Comparison of ENCODE assay signal across 24 mouse cellular contexts in genomic region chr12:108810309-108810708, GRCm38 (mm10). TPM values are rescaled to one million over a fixed set of nuclear protein-coding genes. Genes with fewer than 3 reads are reported as not detected.
DNase-seq lines count a peak whose midpoint lies in the region; ATAC-seq lines count a peak whose summit lies in the region.
"Had no signal": no experiment of that assay in that cellular context is flagged by ENCODE, and none has a peak within 500 bp of the region (broad histone marks: within the 10 kb centered on the region; RNA-seq: fewer than 3 reads in every experiment).

No protein-coding gene starts in this region.

- ATAC-seq in liver, embryonic 11.5 days (replicated peaks; ENCODE audit: low FRiP score) = peak; percentile 44; the same call in 1 of the 2 replicates
- peak; percentile 44; the same call in 1 of the 2 replicates for ATAC-seq in liver, embryonic 13.5 days (ENCODE audit: low read depth)
- ATAC-seq in megakaryocyte progenitor cell, adult 5-6 weeks (replicated peaks; ENCODE audit: poor library complexity) = peak; percentile 59
- ATAC-seq: activated CD4-positive, CD25-positive, alpha-beta regulatory T cell, adult 4 months; forebrain, embryonic 16.5 days; hindbrain, postnatal 0 days had no signal

- no peak overlapping the region for H3K27ac ChIP-seq in liver, embryonic 11.5 days (ENCODE audit: low read depth, low read length)
- peak overlapping the region; percentile 50; the same call in 1 of the 2 replicates for H3K27ac ChIP-seq in liver, embryonic 13.5 days
- H3K27ac ChIP-seq: embryonic facial prominence, embryonic 15.5 days; heart, embryonic 10.5 days; hindbrain, embryonic 13.5 days had no signal

- peaks cover 31% of the 10 kb centered on the region for H3K36me3 ChIP-seq in liver, embryonic 11.5 days (ENCODE audit: control insufficient read depth, insufficient read depth, low read length)
- H3K36me3 ChIP-seq in liver, embryonic 13.5 days = peaks cover 60% of the 10 kb centered on the region

- H3K4me2 ChIP-seq in liver, embryonic 11.5 days = no peak overlapping the region
- no peak overlapping the region for H3K4me2 ChIP-seq in liver, embryonic 13.5 days
- H3K4me2 ChIP-seq: embryonic facial prominence, embryonic 15.5 days; forebrain, embryonic 12.5 days; hindbrain, embryonic 13.5 days had no signal

- no peak overlapping the region for H3K9ac ChIP-seq in liver, embryonic 11.5 days (ENCODE audit: low read depth, low read length)
- no peak overlapping the region for H3K9ac ChIP-seq in liver, embryonic 13.5 days
- H3K9ac ChIP-seq: embryonic facial prominence, embryonic 15.5 days; forebrain, embryonic 12.5 days; hindbrain, embryonic 13.5 days had no signal

- peaks cover 19% of the 10 kb centered on the region for H3K4me1 ChIP-seq in liver, embryonic 11.5 days (replicated peaks; ENCODE audit: control insufficient read depth, insufficient read depth, low read length)
- H3K4me1 ChIP-seq in liver, embryonic 13.5 days (replicated peaks) = peaks cover 53% of the 10 kb centered on the region
- H3K4me1 ChIP-seq: embryonic facial prominence, embryonic 15.5 days; forebrain, embryonic 12.5 days had no signal

- no peaks in the 10 kb centered on the region for H3K27me3 ChIP-seq in liver, embryonic 11.5 days (replicated peaks; ENCODE audit: control insufficient read depth, insufficient read depth, low read length)
- H3K27me3 ChIP-seq in liver, embryonic 13.5 days = no peaks in the 10 kb centered on the region
- H3K27me3 ChIP-seq: CH12.LX; embryonic facial prominence, embryonic 15.5 days; forebrain, embryonic 12.5 days; hindbrain, embryonic 13.5 days; Patski had no signal

- DNase-seq in liver, embryonic 11.5 days (ENCODE audit: low spot score) = no peak
- DNase-seq in liver = no peak
- DNase-seq in liver, embryonic 13.5 days = no peak
- no peak for DNase-seq in adrenal gland, postnatal 10 days
- no peak for DNase-seq in neural tube, embryonic 10.5 days (ENCODE audit: extremely low spot score, low spot score)
- DNase-seq: adrenal gland, postnatal 25 days; cerebellum, adult 18-20 months; cerebellum, adult 9-11 months; cerebellum, postnatal 36 days; embryo, embryonic 11 days; gastrocnemius, postnatal 25 days; heart, adult 18-20 months; heart, postnatal 10 days had no signal

- no peak overlapping the region for H3K4me3 ChIP-seq in liver, embryonic 11.5 days (ENCODE audit: low read depth, low read length)
- no peak overlapping the region for H3K4me3 ChIP-seq in liver, embryonic 13.5 days (replicated peaks)
- H3K4me3 ChIP-seq: embryonic facial prominence, embryonic 15.5 days; forebrain, embryonic 12.5 days; heart, embryonic 10.5 days; hindbrain, embryonic 13.5 days had no signal

- WGBS in liver, embryonic 11.5 days = 69% methylated on average over 7 of the region's 7 CpGs
- WGBS in liver, embryonic 13.5 days (ENCODE audit: insufficient replicate concordance) = 45% methylated on average over 7 of the region's 7 CpGs

- H3K9me3 ChIP-seq in liver, embryonic 11.5 days (ENCODE audit: control insufficient read depth, low read length) = no peaks in the 10 kb centered on the region
- no peaks in the 10 kb centered on the region for H3K9me3 ChIP-seq in liver, embryonic 13.5 days (replicated peaks)
- H3K9me3 ChIP-seq: embryonic facial prominence, embryonic 15.5 days; forebrain, embryonic 12.5 days; heart, embryonic 10.5 days; hindbrain, embryonic 13.5 days had no signal

RNA-seq across cellular contexts. Expression of gene Yy1, which starts 17.5 kb away (rescaled TPM):
- 17.9 and 19.2 TPM in 2 replicates for polyA plus RNA-seq in liver, embryonic 11.5 days (2014; fragmentation: Nextera tagmentation; extraction: Ambion mirVana)
- 7.7 and 10.6 TPM in 2 replicates for polyA plus RNA-seq in liver, embryonic 13.5 days (2015; fragmentation: Nextera tagmentation; extraction: Ambion mirVana)
- total RNA-seq in megakaryocyte progenitor cell, adult 5-6 weeks (2015) = 79.4 and 90.2 TPM in 2 replicates
- total RNA-seq in megakaryocyte progenitor cell, adult 5-6 weeks (2017) = 44.6 and 51.8 TPM in 2 replicates
- 10 to 100 TPM; 59.8 to 66.4 TPM for total RNA-seq in adrenal gland, postnatal 10 days (2021)

RNA-seq across cellular contexts. Expression of gene Slc25a29, which starts 25.4 kb away (rescaled TPM):
- 2.9 and 3.9 TPM in 2 replicates for polyA plus RNA-seq in liver, embryonic 11.5 days (2014; fragmentation: Nextera tagmentation; extraction: Ambion mirVana)
- 0.98 and 1.0 TPM in 2 replicates for polyA plus RNA-seq in liver, embryonic 13.5 days (2015; fragmentation: Nextera tagmentation; extraction: Ambion mirVana)
- 1.3 and 1.8 TPM in 2 replicates for total RNA-seq in megakaryocyte progenitor cell, adult 5-6 weeks (2015)
- 0.71 and 1.8 TPM in 2 replicates for total RNA-seq in megakaryocyte progenitor cell, adult 5-6 weeks (2017)
- 1 to 10 TPM; 8.4 to 9.0 TPM for total RNA-seq in adrenal gland, postnatal 10 days (2021)
- total RNA-seq: hematopoietic stem cell, adult 5-6 weeks had no signal

RNA-seq across cellular contexts. Expression of gene Slc25a47, which starts 25.5 kb away (rescaled TPM):
- 4.5 and 5.2 TPM in 2 replicates for polyA plus RNA-seq in liver, embryonic 11.5 days (2014; fragmentation: Nextera tagmentation; extraction: Ambion mirVana)
- 2.0 and 2.5 TPM in 2 replicates for polyA plus RNA-seq in liver, embryonic 13.5 days (2015; fragmentation: Nextera tagmentation; extraction: Ambion mirVana)
- total RNA-seq in megakaryocyte progenitor cell, adult 5-6 weeks (2015) = 3.0 and 4.5 TPM in 2 replicates
- 5.1 and 5.4 TPM in 2 replicates for total RNA-seq in megakaryocyte progenitor cell, adult 5-6 weeks (2017)
- total RNA-seq in adrenal gland, postnatal 10 days (2021) = 100 to 1,000 TPM in 1 of 2 experiments, 10 to 100 TPM in 1; 49.1 to 181 TPM

Comparison
In these comparisons a context has a peak if more than half of its experiments do, and no peak if none do; other contexts are left out.
1. RNA of gene Slc25a47, which starts 25.5 kb away (total RNA-seq): 49.1 to 181 TPM in adrenal gland, postnatal 10 days; 3.0 to 5.4 TPM in megakaryocyte progenitor cell, adult 5-6 weeks; every median in the first group is over 4 times any median in the second.
2. Peak in every context shown above with its lines, with median percentiles within 50 percentile points of each other: ATAC-seq.